Mouse (Mus musculus) hindbrain, postnatal 0 days (tissue): ENCODE measurements around the gene Pip5k1b. TPM values are rescaled to one million over a fixed set of nuclear protein-coding genes. Genes with fewer than 3 reads are reported as not detected.

Source experiments
- ATAC-seq: fragments of 200-750 bp; cut with Nextera tagmentation; 2 replicates; pipeline ENCODE4 v1.8.0; 2017; ENCODE audit warnings: mild to moderate bottlenecking, moderate TSS enrichment, moderate library complexity
- DNase-seq: peaks from one replicate; pipeline ENCODE4 v3.0.0-alpha.2; 2015; ENCODE audit warnings: low spot score
- H3K27ac ChIP-seq: fragments of 300-500 bp; sonication (generic); 2 replicates; pipeline ENCODE4 v1.5.1; 2014; ENCODE audit warnings: mild to moderate bottlenecking
- H3K27me3 ChIP-seq: fragments of 300-500 bp; sonication (generic); 2 replicates; pipeline ENCODE4 v1.6.1; 2014; ENCODE audit warnings: low read length, mixed read lengths; ENCODE audit not compliant: insufficient read depth
- H3K36me3 ChIP-seq: fragments of 300-500 bp; sonication (generic); 2 replicates; pipeline ENCODE4 v1.6.1; 2014; ENCODE audit warnings: low read length, mixed read lengths; ENCODE audit not compliant: insufficient read depth
- H3K4me1 ChIP-seq: fragments of 300-500 bp; sonication (generic); 2 replicates; pipeline ENCODE4 v1.6.1; 2014; ENCODE audit warnings: antibody characterized with exemption, low read length, mixed read lengths; ENCODE audit not compliant: insufficient read depth
- H3K4me2 ChIP-seq: fragments of 300-500 bp; sonication (generic); 2 replicates; pipeline ENCODE4 v1.6.1; 2014; ENCODE audit warnings: low read depth, mild to moderate bottlenecking, low read length, moderate library complexity, mixed read lengths
- H3K4me3 ChIP-seq: fragments of 300-500 bp; sonication (generic); 2 replicates; pipeline ENCODE4 v1.5.1; 2014; ENCODE audit warnings: low read length
- H3K9ac ChIP-seq: fragments of 300-500 bp; sonication (generic); replicated peaks from 2 replicates; pipeline ENCODE4 v1.6.1; 2014; ENCODE audit warnings: mild to moderate bottlenecking, low read length, moderate library complexity, mixed read lengths
- H3K9me3 ChIP-seq: fragments of 300-500 bp; sonication (generic); 2 replicates; pipeline ENCODE4 v1.6.1; 2016; ENCODE audit warnings: low read length, mixed read lengths
- CTCF ChIP-seq: IDR thresholded peaks from 2 replicates; pipeline ENCODE4 v1.5.1; 2016; ENCODE audit warnings: antibody characterized with exemption, control low read depth, low read depth
- WGBS: fragments of 180-500 bp; shearing (Covaris S2); extraction: QIAGEN DNeasy Blood & Tissue Kit; methylation state at CpG from one replicate; pipeline ENCODE4 v1.1.7; 2014; 5-methylcytosine and 5-hydroxymethylcytosine counted together
- polyA plus RNA-seq: library from polyadenylated mRNA; unstranded; fragments of >200 nt; fragmentation: Nextera tagmentation; extraction: Ambion mirVana; gene quantifications from 2 replicates; pipeline ENCODE4 v1.2.1, GENCODE M21; 2015
- total RNA-seq: library from RNA; depleted of rRNA; stranded (reverse); fragments of >200 nt; gene quantifications from 2 replicates; pipeline ENCODE4 v1.2.3, GENCODE M21; 2014

Gene Pip5k1b
- total and polyA plus RNA-seq, 2 experiments from 2014 or later: 2.0 to 2.2 TPM

GRCm38 (mm10) chr19:24491824-24492223, 63.8 kb downstream of the Pip5k1b start:
- Histone ChIP-seq H3K27me3 (no peaks in the 10 kb centered on the region), H3K27ac (no peak overlapping the region), H3K36me3 (no peaks in the 10 kb centered on the region), H3K4me3 (no peak overlapping the region), H3K4me2 (no peak overlapping the region), H3K9ac (no peak overlapping the region), H3K9me3 (no peaks in the 10 kb centered on the region), H3K4me1 (no peaks in the 10 kb centered on the region)
- TF ChIP-seq CTCF: no peak
- ATAC-seq (no peak), DNase-seq (no peak)
- 21% methylated on average over 3 of the region's 3 CpGs for WGBS

GRCm38 (mm10) chr19:24490275-24490674, 65.4 kb downstream of the Pip5k1b start:
- H3K27me3 ChIP-seq: no peaks in the 10 kb centered on the region
- H3K4me2 ChIP-seq: no peak overlapping the region
- DNase-seq (no peak), ATAC-seq (no peak)
- WGBS: 77% methylated on average over 5 of the region's 5 CpGs
- H3K9me3 ChIP-seq: no peaks in the 10 kb centered on the region
- H3K27ac ChIP-seq: no peak overlapping the region
- H3K4me3 ChIP-seq: no peak overlapping the region
- H3K4me1 ChIP-seq: no peaks in the 10 kb centered on the region
- no peak overlapping the region for H3K9ac ChIP-seq
- TF ChIP-seq CTCF: no peak
- no peaks in the 10 kb centered on the region for H3K36me3 ChIP-seq

GRCm38 (mm10) chr19:24486433-24487296, 69.0 kb downstream of the Pip5k1b start:
- Histone ChIP-seq H3K27ac (no peak overlapping the region), H3K36me3 (no peaks in the 10 kb centered on the region), H3K27me3 (no peaks in the 10 kb centered on the region), H3K9me3 (no peaks in the 10 kb centered on the region), H3K4me2 (no peak overlapping the region), H3K4me3 (no peak overlapping the region), H3K9ac (no peak overlapping the region), H3K4me1 (no peaks in the 10 kb centered on the region)
- no peak for ATAC-seq
- 82% methylated on average over 8 of the region's 8 CpGs for whole genome bisulfite sequencing
- no peak for DNase-seq
- no peak for TF ChIP-seq CTCF

- Histone ChIP-seq H3K9me3 (no peaks in the 10 kb centered on the region), H3K36me3 (no peaks in the 10 kb centered on the region), H3K27me3 (no peaks in the 10 kb centered on the region), H3K4me2 (no peak overlapping the region), H3K9ac (no peak overlapping the region), H3K27ac (no peak overlapping the region), H3K4me1 (no peaks in the 10 kb centered on the region), H3K4me3 (no peak overlapping the region)
- no peak for ATAC-seq
- no peak for DNase-seq
- TF ChIP-seq CTCF: no peak
- 51% methylated on average over 4 of the region's 4 CpGs for WGBS
Observed at GRCm38 (mm10) chr19:24484612-24485194, 71.0 kb downstream of the Pip5k1b start.

GRCm38 (mm10) chr19:24480916-24481315, 74.8 kb downstream of the Pip5k1b start:
- H3K27ac ChIP-seq: no peak overlapping the region
- WGBS: 56% methylated on average over 2 of the region's 2 CpGs
- H3K4me3 ChIP-seq: no peak overlapping the region
- H3K9ac ChIP-seq: no peak overlapping the region
- no peak overlapping the region for H3K4me2 ChIP-seq
- ATAC-seq: no peak
- H3K9me3 ChIP-seq: no peaks in the 10 kb centered on the region
- DNase-seq: no peak
- H3K4me1 ChIP-seq: no peaks in the 10 kb centered on the region
- no peak for TF ChIP-seq CTCF
- no peaks in the 10 kb centered on the region for H3K27me3 ChIP-seq
- H3K36me3 ChIP-seq: no peaks in the 10 kb centered on the region

- ATAC-seq: peak; percentile 99
- Histone ChIP-seq H3K27ac (peak within 1 kb of the TSS; percentile 87), H3K4me3 (peak within 1 kb of the TSS; percentile 72), H3K27me3 (no peaks in the 10 kb centered on the region), H3K36me3 (no peaks in the 10 kb centered on the region), H3K9ac (peak within 1 kb of the TSS; percentile 92), H3K4me2 (peak within 1 kb of the TSS; percentile 90), H3K9me3 (no peaks in the 10 kb centered on the region), H3K4me1 (peaks cover 6% of the 10 kb centered on the region; the same call in 1 of the 2 replicates)
- DNase-seq: peak; percentile 97
- under 1% methylated on average over 71 of the region's 92 CpGs for WGBS
- peak; percentile 15; the same call in 1 of the 2 replicates for TF ChIP-seq CTCF
Observed at GRCm38 (mm10) chr19:24476929-24477882, 78.5 kb downstream of the Pip5k1b start, which contains the start of gene Fam122a. TSS of gene Fam122a (minus strand) at chr19:24477356.
